Mouse (Mus musculus) midbrain, embryonic 16.5 days (tissue): ENCODE measurements around the gene Gpr153. TPM values are rescaled to one million over a fixed set of nuclear protein-coding genes. Genes with fewer than 3 reads are reported as not detected.
A peak's percentile ranks its signal among the peaks of the same experiment; 100 is the strongest.

Experiments used
- ATAC-seq: fragments of 200-750 bp; cut with Nextera tagmentation; 2 replicates; pipeline ENCODE4 v1.8.0; 2017; ENCODE audit warnings: moderate TSS enrichment
- H3K27ac ChIP-seq: fragments of 300-500 bp; sonication (generic); 2 replicates; pipeline ENCODE4 v1.5.1; 2014; ENCODE audit warnings: mild to moderate bottlenecking, low read length, mixed read lengths
- H3K27me3 ChIP-seq: fragments of 300-500 bp; sonication (generic); 2 replicates; pipeline ENCODE4 v1.6.1; 2014; ENCODE audit warnings: low read depth, low read length, mixed read lengths; ENCODE audit not compliant: control insufficient read depth, insufficient read depth
- H3K36me3 ChIP-seq: fragments of 300-500 bp; sonication (generic); 2 replicates; pipeline ENCODE4 v1.6.1; 2014; ENCODE audit warnings: mild to moderate bottlenecking, low read length, moderate library complexity, mixed read lengths; ENCODE audit not compliant: control insufficient read depth, insufficient read depth
- H3K4me1 ChIP-seq: fragments of 300-500 bp; sonication (generic); 2 replicates; pipeline ENCODE4 v1.6.1; 2014; ENCODE audit warnings: mild to moderate bottlenecking, low read length, mixed read lengths; ENCODE audit not compliant: control insufficient read depth, insufficient read depth
- H3K4me2 ChIP-seq: fragments of 300-500 bp; sonication (generic); 2 replicates; pipeline ENCODE4 v1.6.1; 2014; ENCODE audit warnings: mild to moderate bottlenecking, low read length, mixed read lengths
- H3K4me3 ChIP-seq: fragments of 300-500 bp; sonication (generic); 2 replicates; pipeline ENCODE4 v1.5.1; 2014; ENCODE audit warnings: low read depth, mild to moderate bottlenecking, low read length, moderate library complexity, mixed read lengths
- H3K9ac ChIP-seq: fragments of 300-500 bp; sonication (generic); 2 replicates; pipeline ENCODE4 v1.6.1; 2014; ENCODE audit warnings: low read depth, low read length, mixed read lengths
- H3K9me3 ChIP-seq: fragments of 300-500 bp; sonication (generic); replicated peaks from 2 replicates; pipeline ENCODE4 v1.6.1; 2014; ENCODE audit warnings: mild to moderate bottlenecking, low read length, mixed read lengths; ENCODE audit not compliant: control insufficient read depth, poor library complexity, severe bottlenecking
- WGBS: fragments of 180-500 bp; shearing (Covaris S2); extraction: QIAGEN DNeasy Blood & Tissue Kit; methylation state at CpG from one replicate; pipeline ENCODE4 v1.1.7; 2014; 5-methylcytosine and 5-hydroxymethylcytosine counted together
- polyA plus RNA-seq: library from polyadenylated mRNA; unstranded; fragments of >200 nt; fragmentation: Nextera tagmentation; extraction: Ambion mirVana; gene quantifications from 2 replicates; pipeline ENCODE4 v1.2.1, GENCODE M21; 2015

Gpr153 gene
- polyA plus RNA-seq, 1 experiment from 2014 or later = 16.2 TPM

DNA sequence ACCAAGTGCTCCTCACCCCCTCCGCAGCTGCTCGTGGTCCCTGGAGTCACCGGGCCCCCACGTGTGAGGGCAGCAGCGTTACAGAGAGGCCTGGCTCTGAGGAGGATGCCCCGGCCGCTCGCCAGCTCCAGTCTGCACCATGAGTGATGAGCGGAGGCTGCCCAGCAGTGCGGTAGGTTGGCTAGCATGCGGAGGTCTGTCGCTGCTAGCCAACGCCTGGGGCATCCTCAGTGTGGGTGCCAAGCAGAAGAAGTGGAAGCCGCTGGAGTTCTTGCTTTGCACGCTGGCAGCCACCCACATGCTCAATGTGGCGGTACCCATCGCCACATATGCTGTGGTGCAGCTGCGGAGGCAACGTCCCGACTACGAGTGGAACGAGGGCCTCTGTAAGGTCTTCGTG is 5.0 kb downstream of the Gpr153 start:
- ATAC-seq = no peak
- Histone ChIP-seq H3K27me3 (peaks cover 51% of the 10 kb centered on the region), H3K9ac (no peak overlapping the region), H3K4me1 (peaks cover 5% of the 10 kb centered on the region; the same call in 1 of the 2 replicates), H3K4me3 (no peak overlapping the region), H3K27ac (no peak overlapping the region), H3K4me2 (no peak overlapping the region), H3K36me3 (peaks cover 3% of the 10 kb centered on the region; the same call in 1 of the 2 replicates), H3K9me3 (no peaks in the 10 kb centered on the region)
- 85% methylated on average over 23 of the region's 23 CpGs for WGBS

DNA sequence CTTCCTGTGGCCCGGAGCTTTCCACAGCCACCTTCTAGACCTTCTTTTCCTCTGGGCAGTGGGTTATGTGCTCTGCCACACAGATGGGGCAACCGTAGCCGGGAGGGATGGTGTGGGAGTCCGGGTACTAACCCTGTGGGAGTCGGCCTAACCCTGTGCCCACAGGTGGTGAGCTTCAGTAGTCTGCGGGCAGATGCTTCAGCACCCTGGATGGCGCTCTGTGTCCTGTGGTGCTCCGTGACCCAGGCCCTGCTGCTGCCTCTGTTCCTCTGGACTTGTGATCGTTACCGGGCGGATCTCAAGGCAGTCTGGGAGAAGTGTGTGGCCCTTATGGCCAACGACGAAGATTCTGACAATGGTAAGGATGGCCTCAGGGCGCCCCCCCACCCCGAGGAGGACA is 7.6 kb downstream of the Gpr153 start:
- Histone ChIP-seq H3K9me3 (no peaks in the 10 kb centered on the region), H3K27ac (no peak overlapping the region), H3K36me3 (peaks cover 3% of the 10 kb centered on the region; the same call in 1 of the 2 replicates), H3K4me1 (peaks cover 6% of the 10 kb centered on the region; the same call in 1 of the 2 replicates), H3K4me3 (no peak overlapping the region), H3K4me2 (no peak overlapping the region), H3K27me3 (peaks cover 63% of the 10 kb centered on the region), H3K9ac (no peak overlapping the region)
- ATAC-seq = no peak
- WGBS = 67% methylated on average over 15 of the region's 15 CpGs

DNA sequence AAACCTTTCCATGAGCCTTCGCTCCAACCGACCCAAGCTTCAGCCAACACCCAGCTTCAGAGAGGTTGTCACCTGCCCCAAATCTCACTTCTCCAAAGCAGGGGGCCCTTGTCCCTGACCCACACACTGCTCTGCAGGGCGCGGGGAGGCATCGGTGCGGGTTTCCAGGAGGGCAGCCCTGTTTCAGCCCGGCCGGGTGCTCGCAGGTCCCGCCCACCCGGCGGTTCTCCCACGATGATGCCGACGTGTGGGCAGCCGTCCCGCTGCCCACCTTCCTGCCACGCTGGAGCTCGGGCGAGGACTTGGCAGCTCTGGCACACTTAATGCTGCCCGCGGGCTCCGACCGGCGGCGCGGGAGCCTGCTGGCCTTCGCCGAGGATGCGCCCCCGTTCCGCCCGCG is 8.7 kb downstream of the Gpr153 start:
- no peak for ATAC-seq
- Histone ChIP-seq H3K4me1 (peaks cover 13% of the 10 kb centered on the region), H3K4me3 (peak overlapping the region; percentile 35), H3K27ac (no peak overlapping the region), H3K27me3 (peaks cover 69% of the 10 kb centered on the region), H3K36me3 (peaks cover 3% of the 10 kb centered on the region; the same call in 1 of the 2 replicates), H3K9me3 (no peaks in the 10 kb centered on the region), H3K9ac (peak overlapping the region; percentile 42; the same call in 1 of the 2 replicates), H3K4me2 (peak overlapping the region; percentile 55)
- 17% methylated on average over 34 of the region's 34 CpGs for whole genome bisulfite sequencing

DNA sequence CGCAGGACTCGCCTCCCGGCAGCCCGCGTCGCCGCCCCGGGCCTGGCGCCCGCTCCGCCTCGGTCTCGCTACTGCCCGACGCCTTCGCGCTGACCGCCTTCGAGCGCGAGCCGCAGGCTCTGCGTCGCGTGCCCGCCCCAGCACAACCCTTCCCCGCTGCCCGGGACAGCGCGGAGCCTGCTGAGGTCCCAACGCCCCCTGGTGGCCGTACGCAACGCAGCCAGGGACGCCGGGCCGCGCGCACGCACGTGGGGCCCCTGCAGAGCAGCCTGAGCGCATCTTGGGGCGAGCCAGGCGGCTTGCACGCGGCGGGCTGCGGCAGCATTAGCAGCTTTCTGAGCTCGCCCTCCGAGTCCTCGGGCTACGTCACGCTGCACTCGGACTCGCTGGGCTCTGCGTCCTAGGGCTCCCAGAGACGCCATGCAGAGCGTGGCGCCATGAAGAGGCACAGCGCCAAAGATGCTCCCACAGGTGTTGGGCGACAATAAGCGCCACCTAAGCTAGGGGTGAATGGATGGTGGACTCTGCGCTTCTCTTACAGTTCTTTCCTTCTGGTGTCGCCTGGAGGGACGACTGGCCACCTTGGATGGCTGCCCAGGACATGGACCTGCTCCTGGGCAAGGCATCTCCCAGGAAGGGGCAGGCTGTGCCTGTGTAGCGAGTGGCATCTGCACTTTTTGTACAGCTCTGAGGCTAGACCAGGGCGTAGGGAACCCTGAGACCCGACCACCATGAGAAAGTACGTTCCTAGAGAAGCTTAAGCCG is 9.3 kb downstream of the Gpr153 start:
- Histone ChIP-seq H3K27me3 (peaks cover 73% of the 10 kb centered on the region), H3K4me2 (peak overlapping the region; percentile 55), H3K4me1 (peaks cover 13% of the 10 kb centered on the region), H3K36me3 (peaks cover 3% of the 10 kb centered on the region; the same call in 1 of the 2 replicates), H3K27ac (no peak overlapping the region), H3K9ac (peak overlapping the region; percentile 42), H3K9me3 (no peaks in the 10 kb centered on the region), H3K4me3 (peak overlapping the region; percentile 35)
- WGBS = 5% methylated on average over 69 of the region's 70 CpGs
- ATAC-seq = peak; percentile 65

DNA sequence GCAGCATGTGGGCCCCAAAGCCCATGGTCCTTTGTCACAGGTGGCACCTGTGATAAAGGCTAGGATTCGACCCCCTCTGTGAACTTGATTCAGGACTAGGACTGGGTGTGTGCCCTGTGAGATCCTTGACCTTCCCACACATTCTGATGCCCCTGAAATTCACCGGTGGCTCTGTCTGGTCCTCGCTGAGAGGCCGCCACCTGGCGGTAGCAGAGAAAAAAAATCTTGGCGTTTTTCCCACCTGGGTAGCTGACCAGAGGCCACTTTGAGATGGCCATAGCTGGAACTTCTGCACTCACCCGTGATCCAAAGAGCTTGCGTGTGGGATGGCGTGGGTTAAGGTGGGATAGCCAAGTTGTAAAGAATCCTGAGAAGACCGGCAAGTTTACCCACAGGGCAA is 11.5 kb downstream of the Gpr153 start:
- ATAC-seq = no peak
- WGBS = 3% methylated on average over 10 of the region's 10 CpGs
- H3K4me2 ChIP-seq = no peak overlapping the region

DNA sequence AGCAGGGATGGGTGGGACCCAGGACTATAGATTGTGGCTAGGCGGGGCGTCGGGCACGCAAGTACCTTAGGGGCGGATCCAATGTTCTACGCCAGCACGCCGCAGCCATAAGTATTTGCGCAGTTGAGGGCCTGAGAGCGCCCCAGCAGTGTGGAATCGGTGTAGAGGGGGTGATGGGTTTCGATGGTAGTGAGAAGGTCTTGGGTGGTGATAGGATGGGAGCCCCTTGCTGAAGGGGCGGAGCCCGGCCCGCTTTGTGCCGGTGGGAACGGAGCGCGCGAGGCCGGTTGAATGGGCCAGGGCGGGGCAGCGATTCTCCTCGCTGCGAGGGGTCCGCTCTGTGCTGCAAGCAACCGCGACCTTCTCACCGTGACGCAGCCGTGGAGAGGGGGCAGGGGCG is 12.2 kb downstream of the Gpr153 start:
- Histone ChIP-seq H3K4me1 (peaks cover 25% of the 10 kb centered on the region), H3K4me3 (peak overlapping the region; percentile 34), H3K4me2 (peak overlapping the region; percentile 58), H3K27me3 (peaks cover 73% of the 10 kb centered on the region), H3K36me3 (no peaks in the 10 kb centered on the region), H3K27ac (no peak overlapping the region), H3K9me3 (no peaks in the 10 kb centered on the region), H3K9ac (peak overlapping the region; percentile 52)
- 0% methylated on average over 30 of the region's 32 CpGs for WGBS
- ATAC-seq = peak; percentile 46

More for the DNA sequence above, 11.5 kb downstream of the Gpr153 start:
- H3K9me3 ChIP-seq = no peaks in the 10 kb centered on the region
- peaks cover 74% of the 10 kb centered on the region for H3K27me3 ChIP-seq
- peaks cover 18% of the 10 kb centered on the region for H3K4me1 ChIP-seq
- no peak overlapping the region for H3K4me3 ChIP-seq
- no peak overlapping the region for H3K27ac ChIP-seq
- peaks cover 2% of the 10 kb centered on the region; the same call in 1 of the 2 replicates for H3K36me3 ChIP-seq
- H3K9ac ChIP-seq = peak overlapping the region; percentile 52; the same call in 1 of the 2 replicates

DNA sequence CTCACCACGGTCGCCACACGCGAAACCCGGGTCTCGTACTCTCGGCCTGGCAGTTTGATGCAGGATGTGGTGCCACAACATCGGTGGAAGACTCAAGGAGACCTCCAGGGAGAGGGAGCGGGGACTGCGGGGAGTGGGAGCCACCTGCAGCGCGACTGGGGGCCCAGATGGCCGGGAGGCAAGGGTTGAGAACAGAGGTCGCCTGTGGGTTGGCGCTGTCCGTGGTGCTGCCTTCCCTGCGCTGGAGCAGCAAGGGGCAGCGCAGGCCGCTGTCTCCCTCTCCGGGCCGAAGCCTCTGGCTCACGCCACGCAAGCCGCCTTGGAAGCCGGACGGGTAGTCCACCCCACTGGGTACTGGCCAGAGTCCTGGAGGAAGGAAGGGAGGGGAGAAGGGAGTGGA is 12.9 kb downstream of the Gpr153 start:
- H3K4me3 ChIP-seq = peak overlapping the region; percentile 34
- H3K27me3 ChIP-seq = peaks cover 72% of the 10 kb centered on the region
- 1% methylated on average over 26 of the region's 26 CpGs for WGBS
- no peaks in the 10 kb centered on the region for H3K36me3 ChIP-seq
- peaks cover 25% of the 10 kb centered on the region for H3K4me1 ChIP-seq
- peak overlapping the region; percentile 58 for H3K4me2 ChIP-seq
- no peaks in the 10 kb centered on the region for H3K9me3 ChIP-seq
- ATAC-seq = no peak
- peak overlapping the region; percentile 52 for H3K9ac ChIP-seq
- no peak overlapping the region for H3K27ac ChIP-seq

DNA sequence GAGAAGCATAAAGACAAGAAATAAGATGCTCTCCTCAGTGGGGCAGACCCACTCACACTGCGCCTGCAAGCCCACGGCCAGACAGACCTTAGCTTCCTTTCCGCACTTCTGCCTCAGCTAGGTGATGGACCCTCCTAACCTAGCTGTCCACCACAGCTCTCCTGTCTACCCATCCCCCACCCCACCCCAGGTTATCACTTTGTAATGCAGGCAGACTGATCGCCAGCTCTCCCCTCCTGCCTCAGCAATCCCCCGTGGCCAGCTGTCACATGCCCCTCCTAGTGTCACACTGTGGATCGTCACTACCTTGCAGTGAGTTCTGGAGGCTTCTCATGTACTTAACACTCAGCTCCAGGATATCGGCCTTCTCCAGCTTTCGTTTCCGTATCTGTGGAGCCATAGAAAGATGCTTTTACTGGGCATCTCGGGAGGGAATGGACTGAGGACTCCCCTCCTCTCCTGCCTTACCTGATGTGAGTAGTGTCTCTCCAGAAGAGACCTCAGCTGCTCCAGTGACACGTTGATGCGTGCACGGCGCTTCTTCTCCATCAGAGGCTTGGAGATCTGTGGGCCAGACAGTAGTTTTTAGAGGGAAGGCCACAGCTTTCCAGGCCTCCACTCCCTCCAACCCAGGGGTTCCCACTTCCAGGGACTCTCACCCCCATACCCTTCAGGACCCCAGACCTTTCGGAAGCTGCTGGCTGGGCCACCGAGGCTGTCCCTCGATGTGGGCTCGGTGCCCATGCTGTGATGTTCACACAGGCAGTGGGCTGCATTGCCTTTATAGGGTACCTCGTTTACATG is 13.5 kb downstream of the Gpr153 start:
- Histone ChIP-seq H3K4me1 (peaks cover 25% of the 10 kb centered on the region), H3K27me3 (peaks cover 68% of the 10 kb centered on the region), H3K9me3 (no peaks in the 10 kb centered on the region), H3K4me3 (peak overlapping the region; percentile 34; the same call in 1 of the 2 replicates), H3K27ac (no peak overlapping the region), H3K9ac (no peak overlapping the region; the same call in 1 of the 2 replicates), H3K36me3 (no peaks in the 10 kb centered on the region), H3K4me2 (peak overlapping the region; percentile 58; the same call in 1 of the 2 replicates)
- ATAC-seq = no peak
- 7% methylated on average over 19 of the region's 19 CpGs for WGBS
